Mouse (Mus musculus) hindbrain, postnatal 0 days (tissue): ENCODE results near the gene Snrnp27. TPM values are rescaled to one million over a fixed set of nuclear protein-coding genes. Genes with fewer than 3 reads are reported as not detected.

ENCODE experiments used
- ATAC-seq: fragments of 200-750 bp; cut with Nextera tagmentation; 2 replicates; pipeline ENCODE4 v1.8.0; 2017; ENCODE audit warnings: mild to moderate bottlenecking, moderate TSS enrichment, moderate library complexity
- DNase-seq: peaks from one replicate; pipeline ENCODE4 v3.0.0-alpha.2; 2015; ENCODE audit warnings: low spot score
- H3K27ac ChIP-seq: fragments of 300-500 bp; sonication (generic); 2 replicates; pipeline ENCODE4 v1.5.1; 2014; ENCODE audit warnings: mild to moderate bottlenecking
- H3K27me3 ChIP-seq: fragments of 300-500 bp; sonication (generic); 2 replicates; pipeline ENCODE4 v1.6.1; 2014; ENCODE audit warnings: low read length, mixed read lengths; ENCODE audit not compliant: insufficient read depth
- H3K36me3 ChIP-seq: fragments of 300-500 bp; sonication (generic); 2 replicates; pipeline ENCODE4 v1.6.1; 2014; ENCODE audit warnings: low read length, mixed read lengths; ENCODE audit not compliant: insufficient read depth
- H3K4me1 ChIP-seq: fragments of 300-500 bp; sonication (generic); 2 replicates; pipeline ENCODE4 v1.6.1; 2014; ENCODE audit warnings: antibody characterized with exemption, low read length, mixed read lengths; ENCODE audit not compliant: insufficient read depth
- H3K4me2 ChIP-seq: fragments of 300-500 bp; sonication (generic); 2 replicates; pipeline ENCODE4 v1.6.1; 2014; ENCODE audit warnings: low read depth, mild to moderate bottlenecking, low read length, moderate library complexity, mixed read lengths
- H3K4me3 ChIP-seq: fragments of 300-500 bp; sonication (generic); 2 replicates; pipeline ENCODE4 v1.5.1; 2014; ENCODE audit warnings: low read length
- H3K9ac ChIP-seq: fragments of 300-500 bp; sonication (generic); replicated peaks from 2 replicates; pipeline ENCODE4 v1.6.1; 2014; ENCODE audit warnings: mild to moderate bottlenecking, low read length, moderate library complexity, mixed read lengths
- H3K9me3 ChIP-seq: fragments of 300-500 bp; sonication (generic); 2 replicates; pipeline ENCODE4 v1.6.1; 2016; ENCODE audit warnings: low read length, mixed read lengths
- CTCF ChIP-seq: IDR thresholded peaks from 2 replicates; pipeline ENCODE4 v1.5.1; 2016; ENCODE audit warnings: antibody characterized with exemption, control low read depth, low read depth
- WGBS: fragments of 180-500 bp; shearing (Covaris S2); extraction: QIAGEN DNeasy Blood & Tissue Kit; methylation state at CpG from one replicate; pipeline ENCODE4 v1.1.7; 2014; 5-methylcytosine and 5-hydroxymethylcytosine counted together
- polyA plus RNA-seq: library from polyadenylated mRNA; unstranded; fragments of >200 nt; fragmentation: Nextera tagmentation; extraction: Ambion mirVana; gene quantifications from 2 replicates; pipeline ENCODE4 v1.2.1, GENCODE M21; 2015
- total RNA-seq: library from RNA; depleted of rRNA; stranded (reverse); fragments of >200 nt; gene quantifications from 2 replicates; pipeline ENCODE4 v1.2.3, GENCODE M21; 2014; rRNA removed

The Snrnp27 gene
- total RNA-seq, result 12.7 and 21.6 TPM in 2 replicates
- polyA plus RNA-seq, result 107 and 114 TPM in 2 replicates

DNA sequence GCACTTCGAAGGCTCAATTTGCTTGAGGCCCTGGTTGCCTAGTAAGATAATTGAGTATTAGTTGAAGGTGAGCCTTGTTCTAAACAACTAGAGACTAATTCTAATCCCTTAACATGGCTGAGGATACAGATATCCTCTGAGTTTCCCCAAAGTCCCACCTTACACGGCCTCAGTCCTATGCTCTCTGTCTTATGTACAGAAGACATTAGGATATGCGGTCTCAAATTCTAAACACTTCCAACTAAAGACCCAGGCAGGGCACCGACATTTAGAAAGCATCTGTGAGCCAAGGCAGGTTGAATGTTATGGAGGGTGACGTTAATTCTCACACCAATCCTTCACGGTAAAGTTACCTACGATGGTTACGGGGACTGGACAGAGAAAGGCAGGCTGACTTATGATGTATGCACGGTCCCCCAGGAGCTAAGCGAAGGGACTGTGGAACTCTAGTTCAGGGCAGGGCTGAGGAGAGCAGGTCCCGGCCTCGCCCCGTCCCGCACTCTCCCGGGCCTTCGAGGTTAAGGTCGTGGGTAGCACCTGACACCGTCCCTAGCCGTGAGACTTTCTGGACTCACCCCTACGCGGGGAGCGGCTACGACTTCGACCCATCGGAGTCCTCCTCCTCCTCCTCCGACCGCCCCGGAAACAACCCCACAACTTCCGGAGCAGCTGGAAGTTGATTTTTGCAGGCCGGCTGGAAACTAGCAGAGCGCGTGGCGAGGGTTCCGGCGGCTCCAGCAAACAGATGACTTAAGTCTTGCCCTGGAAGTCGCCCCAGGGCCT, at the start of gene Snrnp27:
Snrnp27 (minus strand) TSS at position 651 of the 783 bp plus-strand sequence.
- H3K4me1 ChIP-seq, result no peaks in the 10 kb centered on the region
- peak within 1 kb of the TSS; percentile 75 for H3K4me2 ChIP-seq
- H3K27me3 ChIP-seq, result no peaks in the 10 kb centered on the region
- H3K9ac ChIP-seq, result peak within 1 kb of the TSS; percentile 77
- peak within 1 kb of the TSS; percentile 75 for H3K4me3 ChIP-seq
- H3K27ac ChIP-seq, result peak within 1 kb of the TSS; percentile 45
- H3K9me3 ChIP-seq, result no peaks in the 10 kb centered on the region
- ATAC-seq (peak; percentile 93), DNase-seq (peak; percentile 94)
- no peak for TF ChIP-seq CTCF
- WGBS, result 3% methylated on average over 36 of the region's 36 CpGs
- peaks cover 27% of the 10 kb centered on the region for H3K36me3 ChIP-seq

DNA sequence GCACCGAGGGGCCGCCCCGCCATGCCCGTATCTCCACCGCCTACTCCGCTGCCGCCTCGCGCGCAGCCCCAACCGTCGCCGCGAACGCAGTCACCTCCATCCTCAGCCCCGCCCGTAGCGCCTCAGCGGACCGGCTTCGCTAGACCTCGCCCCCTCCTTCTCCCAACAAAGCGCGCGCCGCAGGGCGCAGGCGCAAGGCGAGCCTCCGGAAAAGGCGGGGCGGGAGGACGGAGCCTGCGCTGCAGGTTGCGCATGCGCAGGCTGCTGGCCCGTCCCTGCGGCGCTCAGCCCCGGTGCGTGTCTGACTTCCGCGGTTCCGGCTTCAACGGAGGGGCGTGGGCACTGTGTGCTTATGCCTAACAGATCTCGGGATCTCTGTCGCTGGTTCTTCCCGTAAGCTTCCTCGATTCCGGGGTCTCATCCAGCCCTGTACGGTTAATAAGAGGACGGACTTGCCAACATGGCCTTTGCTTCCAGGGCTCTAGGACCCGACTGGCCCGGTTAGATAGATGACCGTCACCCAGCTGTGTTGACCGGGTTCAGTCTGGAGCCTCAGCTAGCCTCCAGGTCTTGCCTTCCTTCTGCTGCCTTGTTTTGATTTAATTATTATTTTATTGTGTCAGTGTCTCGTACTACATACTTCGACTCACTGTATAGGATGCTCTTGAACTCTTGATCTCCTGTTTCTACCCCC, 49.0 kb upstream of the Snrnp27 start, which contains the start of gene Gmcl1:
Gmcl1 (minus strand) TSS at position 201 of the 694 bp plus-strand sequence.
- no peak for TF ChIP-seq CTCF
- Histone ChIP-seq H3K4me1 (peaks cover 14% of the 10 kb centered on the region), H3K9ac (peak within 1 kb of the TSS; percentile 89), H3K9me3 (no peaks in the 10 kb centered on the region), H3K36me3 (no peaks in the 10 kb centered on the region), H3K27me3 (no peaks in the 10 kb centered on the region), H3K4me2 (peak within 1 kb of the TSS; percentile 83), H3K27ac (peak within 1 kb of the TSS; percentile 94), H3K4me3 (peak within 1 kb of the TSS; percentile 97)
- WGBS, result under 1% methylated on average over 59 of the region's 59 CpGs
- ATAC-seq, result peak; percentile 96
- peak; percentile 99 for DNase-seq

DNA sequence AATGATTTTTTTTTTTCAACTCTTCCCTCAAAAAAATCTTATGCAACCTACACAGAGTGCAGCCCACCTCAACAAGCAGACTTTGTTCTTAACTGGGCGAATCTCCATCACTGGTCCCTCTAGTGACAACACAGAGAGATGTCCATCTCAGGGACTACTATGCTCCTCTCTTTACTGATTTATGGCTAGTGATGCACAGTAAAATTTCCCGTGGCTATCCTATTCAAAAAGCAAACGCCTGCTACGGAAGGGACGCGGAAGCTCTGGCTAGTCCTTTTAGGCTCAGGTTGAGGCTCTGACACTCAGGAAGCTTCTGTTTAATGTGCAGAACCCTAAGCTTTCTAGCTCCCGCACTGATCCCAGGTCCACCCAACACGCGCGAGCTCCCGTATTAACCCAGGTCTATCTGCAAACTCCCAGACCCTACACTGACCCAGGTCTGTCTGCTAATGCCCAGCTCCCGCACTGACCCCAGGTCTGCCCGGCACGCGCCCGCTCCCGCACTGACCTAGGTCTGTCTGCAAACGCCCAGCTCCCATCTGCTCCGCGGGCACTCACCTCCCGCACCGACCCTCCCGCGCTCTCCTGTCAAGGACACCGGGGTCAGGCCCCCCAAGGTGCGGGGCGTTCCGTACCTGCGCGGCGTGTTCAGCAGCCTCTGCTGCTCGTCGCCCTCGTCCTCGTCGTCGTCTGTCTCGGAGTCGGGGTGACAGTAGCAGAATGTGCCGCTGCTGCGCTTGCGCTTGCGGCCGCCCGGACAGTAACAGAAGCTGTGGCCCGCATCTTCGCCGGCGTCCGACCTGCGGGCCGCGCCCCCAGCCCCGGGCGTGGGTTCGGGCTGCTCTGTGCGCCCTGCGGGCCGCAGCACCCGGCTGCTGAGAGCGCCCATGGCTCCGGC, 48.2 kb upstream of the Snrnp27 start:
- Histone ChIP-seq H3K4me1 (peaks cover 14% of the 10 kb centered on the region), H3K4me3 (peak overlapping the region; percentile 97), H3K4me2 (peak overlapping the region; percentile 83), H3K9me3 (no peaks in the 10 kb centered on the region), H3K27ac (peak overlapping the region; percentile 94), H3K27me3 (no peaks in the 10 kb centered on the region), H3K9ac (peak overlapping the region; percentile 89), H3K36me3 (no peaks in the 10 kb centered on the region)
- peak; percentile 16; the same call in 1 of the 2 replicates for TF ChIP-seq CTCF
- DNase-seq, result peak; percentile 52
- peak; percentile 80 for ATAC-seq
- WGBS, result under 1% methylated on average over 52 of the region's 62 CpGs

DNA sequence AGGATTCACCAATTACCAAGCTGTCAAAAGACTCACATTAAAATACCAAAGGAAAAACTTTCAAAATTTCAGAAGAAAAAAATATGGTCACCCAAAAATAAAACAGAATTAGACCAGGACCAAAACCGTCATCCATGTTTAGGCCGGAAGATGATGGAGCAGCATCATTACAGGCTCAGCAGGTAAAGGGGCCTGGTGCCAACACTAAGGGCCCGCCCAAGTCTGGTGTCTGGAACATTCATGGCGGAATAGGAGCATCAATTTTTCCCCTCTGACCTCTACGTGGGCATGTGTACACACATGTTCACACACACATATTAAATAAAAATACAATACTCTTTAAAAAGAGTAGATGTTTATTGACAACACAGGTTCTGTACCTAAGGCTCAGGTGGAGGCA, 44.4 kb upstream of the Snrnp27 start:
- Histone ChIP-seq H3K9ac (no peak overlapping the region), H3K4me1 (peaks cover 10% of the 10 kb centered on the region; the same call in 1 of the 2 replicates), H3K27ac (no peak overlapping the region), H3K9me3 (no peaks in the 10 kb centered on the region), H3K4me3 (no peak overlapping the region), H3K36me3 (no peaks in the 10 kb centered on the region), H3K27me3 (no peaks in the 10 kb centered on the region), H3K4me2 (no peak overlapping the region)
- ATAC-seq (no peak), DNase-seq (no peak)
- WGBS, result 85% methylated on average over 5 of the region's 5 CpGs
- TF ChIP-seq CTCF, result no peak

DNA sequence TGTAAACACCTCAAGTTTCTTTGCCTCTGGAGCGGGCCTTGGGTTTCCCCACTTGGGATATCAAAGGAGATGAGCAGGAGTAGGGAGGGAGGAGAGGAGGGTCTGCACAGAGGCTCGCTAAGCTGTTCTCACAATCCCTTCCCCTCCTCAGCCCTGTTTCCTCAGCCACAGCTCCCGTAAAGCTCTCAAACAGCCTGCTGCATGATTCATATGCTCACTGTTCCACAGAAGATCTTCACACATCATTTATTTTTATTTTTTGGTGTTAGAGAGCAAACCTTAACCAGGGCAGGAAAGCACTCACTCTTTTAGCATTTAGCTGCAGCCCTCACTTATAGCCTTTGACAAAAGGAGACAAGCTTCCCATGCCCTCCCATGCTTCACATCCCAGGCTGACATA, 37.7 kb upstream of the Snrnp27 start:
- TF ChIP-seq CTCF, result no peak
- Histone ChIP-seq H3K27me3 (no peaks in the 10 kb centered on the region), H3K4me2 (no peak overlapping the region), H3K9me3 (no peaks in the 10 kb centered on the region), H3K4me3 (no peak overlapping the region), H3K4me1 (no peaks in the 10 kb centered on the region), H3K9ac (no peak overlapping the region), H3K27ac (no peak overlapping the region), H3K36me3 (peaks cover 6% of the 10 kb centered on the region; the same call in 1 of the 2 replicates)
- ATAC-seq, result no peak
- whole genome bisulfite sequencing, result 86% methylated on average over 3 of the region's 3 CpGs
- no peak for DNase-seq
